Mouse (Mus musculus) liver, embryonic 16.5 days (tissue): ENCODE measurements around the gene Hnrnph1. TPM values are rescaled to one million over a fixed set of nuclear protein-coding genes. Genes with fewer than 3 reads are reported as not detected.

Source experiments
- ATAC-seq: fragments of 200-750 bp; cut with Nextera tagmentation; 2 replicates; pipeline ENCODE4 v1.8.0; 2017; ENCODE audit warnings: low read depth, mild to moderate bottlenecking, moderate number of reproducible peaks, moderate library complexity
- H3K27ac ChIP-seq: fragments of 300-500 bp; sonication (generic); 2 replicates; pipeline ENCODE4 v1.5.1; 2014; ENCODE audit warnings: mild to moderate bottlenecking, low read length
- H3K27me3 ChIP-seq: fragments of 300-500 bp; sonication (generic); 2 replicates; pipeline ENCODE4 v1.6.1; 2014; ENCODE audit warnings: low read depth, low read length, mixed read lengths; ENCODE audit not compliant: control insufficient read depth, insufficient read depth
- H3K36me3 ChIP-seq: fragments of 300-500 bp; sonication (generic); 2 replicates; pipeline ENCODE4 v1.6.1; 2014; ENCODE audit warnings: mild to moderate bottlenecking; ENCODE audit not compliant: control insufficient read depth, insufficient read depth
- H3K4me1 ChIP-seq: fragments of 300-500 bp; sonication (generic); 2 replicates; pipeline ENCODE4 v1.6.1; 2014; ENCODE audit warnings: low read depth, low read length, mixed read lengths; ENCODE audit not compliant: control insufficient read depth
- H3K4me2 ChIP-seq: fragments of 300-500 bp; sonication (generic); 2 replicates; pipeline ENCODE4 v1.6.1; 2014; ENCODE audit warnings: low read depth, low read length, mixed read lengths
- H3K4me3 ChIP-seq: fragments of 300-500 bp; sonication (generic); 2 replicates; pipeline ENCODE4 v1.5.1; 2014; ENCODE audit warnings: low read depth, mild to moderate bottlenecking, low read length
- H3K9ac ChIP-seq: fragments of 300-500 bp; sonication (generic); 2 replicates; pipeline ENCODE4 v1.6.1; 2014; ENCODE audit warnings: low read depth, low read length
- H3K9me3 ChIP-seq: fragments of 300-500 bp; sonication (generic); replicated peaks from 2 replicates; pipeline ENCODE4 v1.6.1; 2016; ENCODE audit warnings: low read length; ENCODE audit not compliant: control insufficient read depth
- WGBS: fragments of 180-500 bp; shearing (Covaris S2); extraction: QIAGEN DNeasy Blood & Tissue Kit; methylation state at CpG from one replicate; pipeline ENCODE4 v1.1.7; 2014; ENCODE audit not compliant: insufficient replicate concordance; 5-methylcytosine and 5-hydroxymethylcytosine counted together
- polyA plus RNA-seq: library from polyadenylated mRNA; unstranded; fragments of >200 nt; fragmentation: Nextera tagmentation; extraction: Ambion mirVana; gene quantifications from 2 replicates; pipeline ENCODE4 v1.2.1, GENCODE M21; 2015

Gene Hnrnph1
- polyA plus RNA-seq, 1 experiment from 2014 or later: 93.6 TPM

DNA sequence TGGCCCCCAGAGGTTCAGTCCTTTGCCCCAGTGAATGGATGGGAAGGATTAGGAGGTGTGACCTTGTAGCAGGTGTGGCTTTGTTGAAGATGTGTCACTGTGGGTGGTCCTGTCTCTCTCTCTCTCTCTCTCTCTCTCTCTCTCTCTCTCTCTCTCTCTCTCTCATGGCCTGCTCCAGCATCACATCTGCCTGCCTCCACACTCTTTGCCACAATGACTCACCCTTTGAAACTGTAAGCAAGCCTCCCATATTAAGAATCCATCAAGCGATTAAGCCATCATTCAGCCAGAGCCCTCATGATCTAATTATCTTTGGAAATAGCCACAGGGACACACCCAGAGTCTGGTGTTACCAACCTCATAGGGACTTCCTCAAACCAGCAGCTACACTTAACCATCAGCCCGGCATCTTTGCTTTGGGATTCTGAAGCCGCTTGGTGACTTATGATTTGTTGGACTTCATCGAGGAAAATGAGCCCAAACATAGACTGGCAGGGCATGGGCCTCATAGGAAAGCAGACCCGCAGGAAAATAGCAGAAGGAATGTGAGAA lies 7.4 kb upstream of the Hnrnph1 start:
- H3K4me2 ChIP-seq: no peak overlapping the region
- H3K27me3 ChIP-seq: no peaks in the 10 kb centered on the region
- H3K27ac ChIP-seq: no peak overlapping the region
- no peak overlapping the region for H3K9ac ChIP-seq
- no peaks in the 10 kb centered on the region for H3K36me3 ChIP-seq
- ATAC-seq: no peak
- no peak overlapping the region for H3K4me3 ChIP-seq
- H3K9me3 ChIP-seq: no peaks in the 10 kb centered on the region
- WGBS: 65% methylated on average over 5 of the region's 5 CpGs
- peaks cover 5% of the 10 kb centered on the region for H3K4me1 ChIP-seq

DNA sequence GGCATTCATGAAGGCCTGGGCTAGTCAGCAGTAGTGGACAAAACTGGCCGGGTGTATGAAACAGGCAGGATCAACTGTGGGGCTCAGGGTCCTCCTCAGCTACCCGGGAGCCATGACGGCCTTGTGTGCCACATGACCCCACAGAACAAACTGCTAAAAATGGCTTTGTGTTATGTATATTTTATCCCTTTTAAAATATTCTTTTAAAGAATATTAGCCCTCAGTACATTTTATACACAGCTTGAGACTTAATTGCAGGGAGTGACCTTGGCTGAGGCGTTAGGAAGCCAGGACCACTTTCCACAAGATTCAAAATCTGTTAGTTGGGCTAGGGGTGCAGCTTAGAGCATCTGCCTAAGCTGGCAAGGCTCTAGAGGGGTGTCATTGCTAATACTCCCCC lies 5.8 kb upstream of the Hnrnph1 start:
- WGBS: 68% methylated on average over 4 of the region's 4 CpGs
- peak overlapping the region; percentile 72 for H3K9ac ChIP-seq
- H3K4me1 ChIP-seq: peaks cover 5% of the 10 kb centered on the region
- H3K36me3 ChIP-seq: no peaks in the 10 kb centered on the region
- H3K9me3 ChIP-seq: no peaks in the 10 kb centered on the region
- H3K27ac ChIP-seq: no peak overlapping the region
- H3K4me3 ChIP-seq: no peak overlapping the region
- H3K4me2 ChIP-seq: peak overlapping the region; percentile 72
- no peaks in the 10 kb centered on the region for H3K27me3 ChIP-seq
- ATAC-seq: no peak

DNA sequence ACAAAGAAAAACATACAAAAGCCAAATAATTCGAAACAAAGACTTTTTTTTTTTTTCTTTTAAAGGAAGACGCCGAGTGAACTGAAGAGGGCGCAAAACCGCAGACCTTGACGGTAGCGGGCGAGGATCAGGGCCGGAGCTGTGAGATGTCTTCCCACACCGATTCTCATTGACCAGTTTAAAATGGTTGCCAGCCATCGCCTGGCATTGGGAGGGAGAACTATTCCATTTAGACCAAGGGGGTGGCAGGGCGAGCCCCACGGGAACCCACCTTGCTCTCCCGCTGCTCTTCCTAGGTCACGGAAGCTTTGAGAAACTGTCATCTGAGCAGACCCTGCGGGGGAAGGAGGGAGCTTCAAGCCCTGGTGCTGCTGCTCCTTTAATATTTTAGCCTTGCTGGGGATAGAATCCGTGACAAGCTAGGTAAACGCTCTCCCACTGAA lies 5.4 kb upstream of the Hnrnph1 start:
- WGBS: 2% methylated on average over 18 of the region's 18 CpGs
- peak overlapping the region; percentile 72 for H3K9ac ChIP-seq
- no peak overlapping the region for H3K27ac ChIP-seq

DNA sequence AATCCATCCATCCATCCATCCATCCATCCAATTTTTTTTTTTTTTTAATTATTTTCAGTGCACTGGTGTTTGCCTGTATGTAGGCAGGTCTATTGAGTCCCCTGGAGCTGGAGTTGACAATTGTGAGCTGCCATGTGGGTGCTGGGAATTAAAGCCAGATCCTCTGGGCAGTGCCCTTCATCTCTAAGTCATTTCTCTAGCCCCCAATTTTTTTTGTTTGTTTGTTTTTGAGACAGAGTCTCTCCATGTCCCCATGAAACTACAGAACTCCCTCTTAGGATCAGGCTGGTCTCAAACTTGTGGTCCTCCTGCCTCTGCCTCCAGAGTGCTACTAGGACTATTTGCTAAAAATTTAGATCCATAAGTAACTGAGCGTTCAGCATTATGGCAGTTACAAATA lies 4.9 kb upstream of the Hnrnph1 start:
- Histone ChIP-seq H3K4me1 (peaks cover 13% of the 10 kb centered on the region), H3K4me3 (no peak overlapping the region; the same call in 1 of the 2 replicates), H3K4me2 (peak overlapping the region; percentile 72), H3K27ac (no peak overlapping the region), H3K9me3 (no peaks in the 10 kb centered on the region), H3K27me3 (no peaks in the 10 kb centered on the region), H3K36me3 (no peaks in the 10 kb centered on the region), H3K9ac (no peak overlapping the region; the same call in 1 of the 2 replicates)
- 83% methylated on average over 1 of the region's 1 CpGs for WGBS
- ATAC-seq: no peak

More for the DNA sequence above, 5.4 kb upstream of the Hnrnph1 start:
- peaks cover 9% of the 10 kb centered on the region for H3K4me1 ChIP-seq
- H3K36me3 ChIP-seq: no peaks in the 10 kb centered on the region
- peak; percentile 50; the same call in 1 of the 2 replicates for ATAC-seq
- H3K27me3 ChIP-seq: no peaks in the 10 kb centered on the region
- peak overlapping the region; percentile 72 for H3K4me2 ChIP-seq
- no peaks in the 10 kb centered on the region for H3K9me3 ChIP-seq
- H3K4me3 ChIP-seq: peak overlapping the region; percentile 49

DNA sequence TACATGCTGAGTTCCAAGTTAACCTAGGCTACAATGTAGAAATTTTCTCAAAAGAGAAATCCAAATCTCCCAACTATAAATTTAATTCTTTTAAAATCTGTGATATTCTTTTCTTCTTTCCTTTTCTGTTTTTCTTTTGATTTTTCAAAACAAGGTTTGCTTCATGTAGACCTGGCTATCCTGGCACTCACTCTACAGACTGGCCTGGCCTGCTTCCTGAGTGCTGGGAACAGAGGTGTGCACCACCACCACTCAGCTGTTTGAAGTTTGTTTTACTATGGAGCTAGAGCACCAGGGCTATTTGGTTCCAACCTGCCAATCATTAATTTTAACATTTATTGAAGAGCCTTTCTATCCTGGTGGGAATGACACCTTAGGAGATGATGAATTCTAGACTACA lies 3.7 kb upstream of the Hnrnph1 start:
- peaks cover 13% of the 10 kb centered on the region for H3K4me1 ChIP-seq
- H3K9me3 ChIP-seq: no peaks in the 10 kb centered on the region
- H3K4me2 ChIP-seq: no peak overlapping the region
- no peak overlapping the region for H3K27ac ChIP-seq
- no peak overlapping the region for H3K9ac ChIP-seq
- no peaks in the 10 kb centered on the region for H3K36me3 ChIP-seq
- no peak overlapping the region for H3K4me3 ChIP-seq
- no peak for ATAC-seq
- H3K27me3 ChIP-seq: no peaks in the 10 kb centered on the region

DNA sequence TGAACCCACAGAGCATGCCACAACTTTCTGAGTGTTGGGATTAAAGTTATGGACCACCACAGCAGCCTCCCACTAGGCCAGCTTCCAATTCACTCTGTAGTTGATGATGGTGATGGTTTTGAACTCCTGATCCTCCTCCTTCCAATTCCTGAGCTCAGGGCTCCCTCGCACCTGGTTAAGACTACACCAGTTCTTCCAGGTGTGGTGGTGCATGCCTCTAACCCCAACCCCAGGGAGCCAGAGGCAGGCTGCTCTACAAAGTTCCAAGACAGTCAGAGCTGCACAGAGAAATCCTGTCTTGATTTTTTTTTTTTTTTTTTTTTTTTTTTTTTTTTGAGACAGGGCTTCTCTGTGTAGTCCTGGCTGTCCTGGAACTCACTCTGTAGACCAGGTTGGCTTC lies 3.2 kb upstream of the Hnrnph1 start:
- ATAC-seq: no peak
- Histone ChIP-seq H3K4me2 (no peak overlapping the region), H3K4me1 (peaks cover 13% of the 10 kb centered on the region), H3K4me3 (no peak overlapping the region), H3K27ac (no peak overlapping the region), H3K36me3 (no peaks in the 10 kb centered on the region), H3K27me3 (no peaks in the 10 kb centered on the region), H3K9ac (no peak overlapping the region), H3K9me3 (no peaks in the 10 kb centered on the region)
- WGBS: 76% methylated on average over 1 of the region's 1 CpGs

DNA sequence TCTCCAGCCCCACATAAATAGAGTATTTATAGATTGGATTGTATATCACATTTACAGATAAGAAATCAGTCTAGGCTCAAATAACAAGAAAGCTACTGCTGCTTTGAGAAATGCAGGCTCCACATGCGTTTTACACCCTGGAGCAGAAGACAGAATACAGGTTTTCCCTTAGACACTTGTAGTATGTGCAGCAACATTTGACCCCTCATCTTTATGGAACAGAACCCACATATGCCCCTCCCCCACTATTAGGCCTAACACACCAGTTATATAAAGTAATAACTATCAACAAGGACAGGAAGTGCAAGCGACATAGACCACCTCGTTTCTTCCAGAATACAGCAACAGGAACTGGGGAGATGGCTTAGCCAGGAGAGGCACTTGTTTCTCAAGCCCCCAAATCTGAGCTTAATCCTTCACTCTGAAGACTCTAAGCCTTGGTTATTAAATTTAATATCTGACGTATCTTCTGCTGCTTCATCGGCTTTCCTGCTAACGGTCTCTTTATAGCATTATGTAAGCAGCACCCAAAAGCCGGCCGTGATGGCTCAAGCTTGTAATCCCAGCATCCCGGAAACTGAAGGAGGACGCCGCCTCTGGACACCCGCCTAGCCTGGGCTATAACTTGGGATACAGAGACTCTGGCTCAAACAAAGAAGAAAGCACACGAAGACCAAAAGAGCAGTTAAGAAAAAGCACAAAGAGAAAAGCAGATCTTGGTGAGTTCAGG lies 2.3 kb upstream of the Hnrnph1 start:
- H3K4me3 ChIP-seq: no peak overlapping the region
- no peak for ATAC-seq
- no peaks in the 10 kb centered on the region for H3K27me3 ChIP-seq
- no peak overlapping the region for H3K9ac ChIP-seq
- H3K4me1 ChIP-seq: peaks cover 17% of the 10 kb centered on the region
- H3K36me3 ChIP-seq: no peaks in the 10 kb centered on the region; the same call in 1 of the 2 replicates
- H3K9me3 ChIP-seq: no peaks in the 10 kb centered on the region
- WGBS: 81% methylated on average over 13 of the region's 13 CpGs
- H3K4me2 ChIP-seq: no peak overlapping the region
- no peak overlapping the region for H3K27ac ChIP-seq

DNA sequence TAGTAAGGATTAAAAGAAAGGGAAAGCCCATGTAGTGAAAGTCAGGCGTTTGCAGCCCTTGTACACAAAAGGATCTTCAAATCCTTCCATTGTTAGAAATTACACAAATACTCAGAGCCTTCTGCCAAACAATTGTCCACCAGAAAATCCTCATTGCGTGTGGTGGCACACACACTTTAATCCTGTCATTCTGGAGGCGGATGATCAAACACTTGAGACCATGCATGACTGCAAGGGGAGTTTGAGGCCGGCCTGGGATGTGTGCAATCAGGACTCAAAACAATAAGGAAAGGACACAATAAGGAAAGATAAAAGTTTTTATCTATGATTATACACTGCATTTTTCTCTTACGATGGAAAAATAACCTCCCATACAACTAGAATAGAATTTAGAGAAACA lies 1.4 kb upstream of the Hnrnph1 start:
- peaks cover 21% of the 10 kb centered on the region for H3K4me1 ChIP-seq
- no peak overlapping the region for H3K9ac ChIP-seq
- 77% methylated on average over 5 of the region's 5 CpGs for WGBS
- no peaks in the 10 kb centered on the region for H3K27me3 ChIP-seq
- no peak overlapping the region for H3K27ac ChIP-seq
- H3K4me3 ChIP-seq: no peak overlapping the region
- H3K4me2 ChIP-seq: no peak overlapping the region
- no peak for ATAC-seq
- peaks cover 4% of the 10 kb centered on the region; the same call in 1 of the 2 replicates for H3K36me3 ChIP-seq
- H3K9me3 ChIP-seq: no peaks in the 10 kb centered on the region

DNA sequence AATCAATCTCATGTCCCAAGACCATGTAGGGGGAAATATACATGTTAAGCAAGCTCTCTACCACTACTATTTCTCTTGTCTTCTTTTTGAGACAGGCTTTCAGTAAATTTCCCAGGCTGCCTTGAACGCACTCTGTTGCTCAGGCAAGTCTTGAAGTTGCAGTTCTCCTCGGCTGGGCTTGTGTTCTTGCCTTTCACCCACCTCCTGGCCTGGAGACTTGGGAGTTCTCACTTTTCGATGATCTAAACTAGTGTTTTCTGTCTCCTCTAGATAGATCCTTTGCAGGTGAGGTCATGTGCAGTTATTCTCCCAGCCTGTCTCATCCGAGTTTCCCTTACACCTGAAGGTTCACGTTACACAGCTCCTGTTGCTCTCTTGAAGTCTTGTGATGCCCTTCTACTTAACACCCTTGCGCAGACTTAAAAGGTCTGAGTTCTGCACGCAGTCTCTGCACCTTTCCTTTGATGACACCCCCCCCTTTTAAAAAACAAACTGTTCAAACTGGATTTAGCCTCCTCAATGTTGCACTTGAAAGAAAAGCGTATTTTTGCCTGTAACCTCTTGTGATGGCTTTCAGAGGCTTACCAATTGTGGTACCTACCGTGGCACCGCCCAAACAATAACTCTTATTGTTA lies 517 bp upstream of the Hnrnph1 start:
- Histone ChIP-seq H3K4me3 (peak overlapping the region; percentile 98), H3K9me3 (no peaks in the 10 kb centered on the region), H3K36me3 (peaks cover 5% of the 10 kb centered on the region; the same call in 1 of the 2 replicates), H3K27me3 (no peaks in the 10 kb centered on the region), H3K9ac (peak overlapping the region; percentile 90), H3K4me2 (peak overlapping the region; percentile 98), H3K4me1 (peaks cover 20% of the 10 kb centered on the region), H3K27ac (peak overlapping the region; percentile 100)
- 34% methylated on average over 10 of the region's 10 CpGs for WGBS
- no peak for ATAC-seq
